Mouse (Mus musculus) spleen, adult 18-20 months (tissue): ENCODE measurements around the gene Gpn1.
"Not testable (repeated sequence)": the region's sequence is repeated elsewhere in the genome, so short reads cannot be mapped to it uniquely, and the experiment has no call there.

Source experiments
- DNase-seq, 2 experiments: peaks; one replicate each; pipeline ENCODE4 v3.0.0; 2022; ENCODE audit warnings: mixed read lengths in 2 of 2

The Gpn1 gene

GRCm38 (mm10) chr5:31494513-31495297, at the start of gene Gpn1:
Gpn1 (plus strand) TSS chr5:31494741.
- peak; percentile 71 to 80 for DNase-seq

DNA sequence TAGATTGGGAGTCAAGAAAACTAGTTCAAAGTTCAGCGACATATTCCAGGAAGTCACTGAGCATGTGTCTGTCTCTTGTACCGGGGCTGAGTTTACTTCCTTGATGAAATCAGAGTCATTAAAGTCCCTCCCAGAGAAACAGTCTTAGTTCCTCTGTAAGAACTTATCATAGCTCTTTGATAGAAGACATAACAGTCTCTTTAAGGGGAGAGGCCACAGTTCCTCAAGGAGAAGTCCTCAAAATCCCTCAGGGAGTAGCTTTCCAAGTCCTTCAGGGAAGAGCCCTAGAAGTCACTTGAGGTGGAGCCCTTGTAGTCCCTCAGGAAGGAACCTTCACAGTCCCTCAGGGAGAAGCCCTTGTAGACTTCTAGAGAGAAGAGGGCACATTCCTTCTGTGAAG, 43.2 kb upstream of the Gpn1 start:
- DNase-seq = peak in 1 of 2 experiments; percentile 11

- peak; percentile 81 to 88 for DNase-seq
Measured at GRCm38 (mm10) chr5:31451878-31452561, 42.5 kb upstream of the Gpn1 start, which contains the start of gene Zfp512. Zfp512 (plus strand) TSS chr5:31452431.

- no peak for DNase-seq
Measured at GRCm38 (mm10) chr5:31452562-31452878, 42.0 kb upstream of the Gpn1 start.

- DNase-seq = no peak
Measured at GRCm38 (mm10) chr5:31452886-31453410, 41.6 kb upstream of the Gpn1 start.

DNA sequence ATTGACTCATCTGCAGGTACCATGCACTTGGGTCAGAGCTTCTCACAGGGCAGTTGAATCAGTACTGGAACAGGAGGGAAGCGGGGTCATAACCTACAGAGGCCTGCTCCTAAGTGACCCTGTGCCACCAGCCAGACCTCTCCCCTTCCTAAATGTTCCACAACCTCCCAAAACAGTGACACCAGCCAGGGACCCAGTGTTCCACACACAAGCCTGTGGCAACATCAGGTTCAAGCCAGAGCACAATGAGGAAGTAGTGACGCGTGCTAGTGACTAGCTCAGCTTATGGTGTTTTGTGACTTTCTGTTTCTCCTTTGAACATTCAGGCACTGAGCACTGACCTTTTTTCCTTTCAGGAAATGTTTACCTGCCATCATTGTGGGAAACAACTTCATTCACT, 26.7 kb upstream of the Gpn1 start:
- DNase-seq = no peak

DNA sequence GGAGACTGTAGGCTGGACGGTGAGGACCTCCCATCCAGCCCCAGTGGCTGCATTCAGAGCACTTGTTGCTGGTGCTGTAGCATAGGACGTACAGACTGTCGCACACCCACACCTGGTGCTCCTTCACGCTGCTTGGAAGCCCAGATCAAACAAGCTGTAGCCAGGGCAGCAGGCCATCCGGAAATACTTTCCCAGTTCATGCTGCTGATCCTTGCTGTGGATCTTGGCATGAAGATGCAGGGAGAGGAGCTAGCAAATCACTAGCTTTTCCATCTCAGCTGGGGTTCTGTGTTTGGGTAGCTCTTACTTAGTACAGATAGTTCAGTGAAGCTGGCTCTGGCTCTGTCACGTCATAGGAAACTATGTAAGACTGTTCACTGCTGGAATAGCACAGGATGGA, 24.8 kb upstream of the Gpn1 start:
- DNase-seq = no peak

GRCm38 (mm10) chr5:31470334-31470733, 24.2 kb upstream of the Gpn1 start:
- peak; percentile 19 to 64 for DNase-seq

DNA sequence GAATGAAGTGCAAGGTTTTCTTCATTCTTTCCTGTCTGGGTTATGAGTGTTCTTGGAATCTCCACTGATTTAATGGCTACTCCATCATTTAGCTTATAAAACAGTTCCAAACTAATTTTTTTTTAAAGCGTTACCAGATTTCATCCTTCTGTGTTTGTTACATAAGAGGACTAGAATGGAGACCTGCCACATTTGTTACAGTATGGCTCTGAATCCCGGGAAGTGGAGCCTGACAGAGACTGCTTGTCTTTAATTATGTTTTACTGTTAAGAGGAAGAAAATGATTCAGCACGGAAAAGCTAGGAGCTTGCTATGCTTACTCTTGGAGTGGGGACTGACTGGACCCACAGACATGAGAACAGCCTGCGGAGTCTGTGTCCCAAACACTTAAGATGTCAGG, 14.0 kb upstream of the Gpn1 start:
- no peak for DNase-seq

DNA sequence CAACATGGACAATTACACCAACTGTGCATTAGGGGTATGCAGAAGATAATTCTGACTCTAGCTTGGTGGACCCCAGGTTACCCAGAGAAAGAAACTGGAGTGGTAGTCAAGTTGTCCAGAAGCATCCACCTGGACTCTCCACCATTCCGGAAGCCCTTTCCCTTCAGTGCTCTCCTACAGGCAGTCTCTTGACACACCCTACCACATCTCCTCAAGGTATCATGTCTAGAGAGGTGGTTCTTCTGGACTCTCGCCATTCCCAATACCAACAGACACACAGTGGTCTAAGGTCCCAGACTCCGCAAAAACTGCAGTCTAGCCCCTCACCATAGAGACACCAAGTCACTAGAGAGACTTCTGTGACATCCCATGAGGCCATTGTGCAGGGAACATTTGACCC, 9.1 kb upstream of the Gpn1 start, which contains the start of gene 4930548H24Rik:
TSS of gene 4930548H24Rik (plus strand) at position 301 of the 400 bp plus-strand sequence.
- DNase-seq = no peak

DNA sequence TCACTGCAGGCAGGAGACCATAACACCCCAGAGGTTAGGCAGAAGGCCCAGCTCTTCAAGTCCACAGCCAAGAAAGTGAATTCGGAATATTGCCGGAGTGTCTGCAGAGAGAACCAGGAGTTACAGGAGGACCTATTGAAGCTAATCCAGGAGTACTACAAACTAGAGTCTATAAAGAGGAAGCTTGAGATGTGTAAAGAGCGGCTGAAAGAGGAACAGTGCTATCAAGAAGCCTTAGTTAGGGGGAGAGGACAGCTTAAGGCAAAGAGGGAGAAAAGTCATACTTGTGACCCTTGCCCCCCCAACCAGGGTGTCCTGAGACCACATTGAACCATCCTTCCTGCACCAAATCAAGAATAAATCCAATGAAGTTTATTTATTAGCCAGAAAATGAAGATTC, 6.7 kb upstream of the Gpn1 start:
- no peak for DNase-seq

- DNase-seq = no peak
Measured at GRCm38 (mm10) chr5:31489116-31489769, 5.3 kb upstream of the Gpn1 start.

DNA sequence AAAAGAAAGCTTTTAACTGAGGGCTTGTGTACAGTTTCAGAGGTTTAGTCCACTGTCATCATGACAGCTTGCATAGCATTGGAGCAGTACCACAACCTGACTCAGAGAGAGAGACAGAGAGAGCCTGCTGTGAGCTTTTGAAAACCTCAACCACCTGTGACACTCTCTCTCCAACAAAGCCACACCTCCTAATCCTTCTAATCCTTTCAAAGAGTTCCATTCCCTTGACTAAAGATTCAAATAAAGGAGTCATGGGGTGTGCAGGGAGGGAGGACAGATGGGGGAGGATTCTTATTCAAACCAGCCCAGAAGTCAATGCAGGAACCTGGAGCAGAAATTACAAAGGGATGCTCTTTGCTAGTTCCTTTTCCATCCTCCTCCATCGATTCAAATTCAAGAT, 2.5 kb upstream of the Gpn1 start:
- DNase-seq = no peak

DNA sequence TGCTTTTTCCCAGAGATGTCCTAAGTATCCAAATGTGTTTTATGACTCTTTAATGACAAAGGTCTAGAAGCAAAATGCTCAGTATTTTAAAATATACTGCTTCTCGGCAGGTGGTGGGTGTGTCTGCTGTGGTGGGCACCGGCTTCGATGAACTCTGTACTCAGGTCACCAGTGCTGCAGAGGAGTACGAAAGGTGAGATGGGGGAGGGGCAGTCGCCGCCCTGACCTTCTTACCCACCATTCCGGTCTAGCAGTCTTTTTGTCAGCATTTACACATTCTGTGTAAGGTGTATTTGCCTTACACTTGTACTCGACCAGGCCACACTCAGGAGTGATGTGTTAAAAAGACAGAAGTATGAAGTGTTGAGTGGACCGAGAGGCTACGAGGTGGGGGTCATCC, 10.3 kb downstream of the Gpn1 start:
- DNase-seq = no peak

GRCm38 (mm10) chr5:31512481-31512880, 17.9 kb downstream of the Gpn1 start:
- no peak for DNase-seq

- no peak for DNase-seq
Measured at GRCm38 (mm10) chr5:31520556-31520955, 26.0 kb downstream of the Gpn1 start.

GRCm38 (mm10) chr5:31526354-31527116, 32.0 kb downstream of the Gpn1 start, which contains the start of gene Slc4a1ap:
Slc4a1ap (plus strand) TSS chr5:31526995.
- peak; percentile 58 to 78 for DNase-seq

GRCm38 (mm10) chr5:31527117-31527680, 32.7 kb downstream of the Gpn1 start:
- DNase-seq = no peak

DNA sequence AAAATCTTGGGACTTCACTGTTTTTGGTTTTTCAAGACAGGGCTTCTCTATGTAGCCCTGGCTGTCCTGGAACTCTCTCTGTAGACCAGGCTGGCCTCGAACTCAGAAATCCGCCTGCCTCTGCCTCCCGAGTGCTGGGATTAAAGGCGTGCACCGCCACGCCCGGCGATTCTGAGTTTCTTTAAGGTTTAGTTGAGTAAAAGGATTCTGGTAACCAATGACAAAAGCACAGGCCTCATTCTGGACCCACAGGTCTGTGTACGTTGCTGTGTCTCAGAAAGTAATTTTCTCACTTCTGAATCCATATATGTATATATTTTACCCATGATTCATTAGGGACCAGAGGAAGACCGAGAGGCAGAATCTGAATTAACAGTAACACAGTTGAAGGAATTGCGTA, 33.2 kb downstream of the Gpn1 start, which contains the start of gene Supt7l:
TSS of gene Supt7l (minus strand) at position 101 of the 400 bp plus-strand sequence.
- DNase-seq = not testable (repeated sequence)

- DNase-seq = no peak
Measured at GRCm38 (mm10) chr5:31528560-31528959, 34.0 kb downstream of the Gpn1 start.

GRCm38 (mm10) chr5:31535228-31535627, 40.7 kb downstream of the Gpn1 start:
- DNase-seq = no peak

- DNase-seq = no peak
Measured at GRCm38 (mm10) chr5:31559401-31559800, 64.9 kb downstream of the Gpn1 start.
